Mouse (Mus musculus): ENCODE measurements around the gene Sprr3. TPM values are rescaled to one million over a fixed set of nuclear protein-coding genes. Genes with fewer than 3 reads are reported as not detected.

Sprr3 gene
- total RNA-seq (2023), result not detected

DNA sequence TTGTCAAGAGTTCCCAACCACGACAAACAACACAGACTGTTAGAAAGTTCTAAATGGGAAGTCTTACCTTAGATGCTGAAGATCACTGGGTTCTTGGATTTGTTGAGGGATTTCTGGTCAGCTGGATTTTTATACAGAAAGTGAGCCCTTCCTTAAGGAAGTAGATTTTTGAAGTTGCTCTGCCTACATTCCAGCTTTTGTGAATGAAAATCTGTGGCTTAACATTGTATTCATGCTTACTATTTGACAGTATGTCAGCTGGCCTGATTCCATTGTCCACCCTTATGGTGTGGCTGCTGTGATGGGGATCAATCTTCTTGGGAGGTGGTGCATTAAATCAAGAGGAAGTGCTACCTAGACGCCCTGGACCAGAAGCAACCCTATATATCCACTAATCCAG, at the start of gene Sprr3:
Gene Sprr3, minus strand, starts transcription at position 101 of the 400 bp plus-strand sequence.

DNA sequence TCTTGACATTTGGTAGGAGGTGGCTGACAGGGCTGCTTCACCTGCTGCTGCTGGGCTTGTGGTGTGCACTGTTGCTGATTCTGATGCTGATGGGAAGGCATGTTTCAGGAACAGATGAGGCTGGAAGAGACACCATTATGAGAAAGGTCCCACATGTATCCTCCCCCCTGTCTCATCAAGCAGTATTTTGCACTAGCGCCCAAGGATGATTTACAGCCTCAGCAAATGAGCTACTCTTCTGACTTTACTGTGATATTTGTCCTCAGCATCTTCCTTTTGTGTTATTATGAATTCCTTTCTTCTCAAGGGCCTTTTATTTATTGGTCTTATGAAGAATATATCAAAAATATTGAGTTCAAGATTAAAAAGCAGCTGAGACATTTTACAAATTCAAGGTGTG, 41.9 kb upstream of the Sprr3 start, which contains the start of gene Sprr4:
Gene Sprr4, minus strand, starts transcription at position 101 of the 400 bp plus-strand sequence.

DNA sequence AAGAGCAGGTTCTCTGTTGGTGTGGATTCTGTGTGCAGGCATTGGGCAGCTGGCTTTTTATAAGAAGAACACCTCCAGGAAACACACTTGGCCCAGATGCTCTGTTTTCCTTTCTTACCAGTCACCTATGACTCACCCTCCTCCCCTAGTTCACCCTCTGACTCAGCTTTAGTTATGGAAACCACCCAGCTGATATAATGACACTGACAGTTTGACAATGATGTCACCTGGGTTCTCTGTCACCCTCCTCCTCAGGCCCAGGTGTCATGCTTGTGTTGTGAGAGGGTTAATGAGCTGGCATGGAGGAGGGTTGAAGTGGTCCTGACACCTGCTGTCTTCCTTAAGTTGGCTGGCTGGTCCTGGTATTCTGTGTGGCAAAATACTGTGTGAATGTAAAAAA, 27.3 kb upstream of the Sprr3 start, which contains the start of gene Sprr1a:
Gene Sprr1a, minus strand, starts transcription at position 33 of the 400 bp plus-strand sequence.

DNA sequence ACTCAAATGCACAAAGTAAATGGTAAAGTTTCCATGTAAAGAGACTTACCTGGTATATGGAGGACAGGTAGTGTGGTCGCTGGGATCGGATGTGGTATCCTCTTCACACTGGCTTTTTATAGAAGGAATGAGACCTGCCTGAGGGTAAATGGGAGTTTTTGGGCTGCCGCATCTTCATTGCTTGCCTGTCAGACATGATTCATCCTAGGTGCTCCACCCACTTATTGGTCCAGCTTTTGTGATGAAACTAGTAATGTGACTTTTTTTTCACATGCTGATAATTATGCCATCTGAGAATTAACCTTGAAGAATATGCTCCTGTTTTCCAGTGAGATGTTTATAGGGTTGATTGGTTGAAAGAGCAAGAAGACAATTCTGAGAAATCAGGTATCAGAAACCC, 19.8 kb downstream of the Sprr3 start, which contains the start of gene Sprr1b:
Gene Sprr1b, minus strand, starts transcription at position 101 of the 400 bp plus-strand sequence.

DNA sequence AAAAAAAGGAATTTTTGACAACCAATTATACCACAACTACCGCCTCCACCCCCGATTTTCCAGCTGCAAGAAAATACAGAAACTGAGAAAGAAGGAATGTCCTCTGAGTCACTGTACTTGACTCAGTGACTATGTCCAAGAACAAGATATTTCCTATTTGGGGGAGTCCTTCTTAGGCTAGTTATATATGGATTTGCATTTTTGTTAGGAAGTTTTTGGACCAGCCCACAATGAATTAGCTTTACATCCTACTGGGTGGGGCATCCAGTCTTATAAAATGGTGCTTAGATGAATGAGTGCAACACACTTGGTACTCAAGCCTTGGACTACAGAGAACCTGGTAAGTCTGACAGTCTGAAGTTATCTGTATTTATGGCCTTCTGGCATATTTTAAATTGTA, 26.2 kb downstream of the Sprr3 start, which contains the start of gene Sprr2k:
Gene Sprr2k, plus strand, starts transcription at position 301 of the 400 bp plus-strand sequence.

DNA sequence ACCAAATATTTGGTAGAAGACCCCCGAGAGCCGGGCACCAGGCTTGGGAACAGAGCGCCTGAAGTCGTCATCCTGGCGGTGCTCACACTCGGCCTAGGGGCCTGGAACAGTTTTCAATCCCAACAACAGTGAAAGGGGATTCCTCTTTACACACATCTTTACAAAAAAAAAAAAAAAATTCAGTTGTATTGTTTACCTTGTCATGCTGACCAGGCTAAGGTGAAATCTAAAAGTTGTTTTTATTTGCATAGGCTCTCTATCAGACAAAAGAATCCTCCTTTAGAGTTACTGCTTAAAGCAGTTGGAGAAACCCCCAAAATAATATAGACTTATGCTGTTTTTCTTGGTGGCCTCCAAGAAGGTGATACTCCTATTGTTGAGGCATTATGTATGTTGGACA, 29.2 kb downstream of the Sprr3 start, which contains the start of gene Gm9774:
Gene Gm9774, minus strand, starts transcription at position 101 of the 400 bp plus-strand sequence.

DNA sequence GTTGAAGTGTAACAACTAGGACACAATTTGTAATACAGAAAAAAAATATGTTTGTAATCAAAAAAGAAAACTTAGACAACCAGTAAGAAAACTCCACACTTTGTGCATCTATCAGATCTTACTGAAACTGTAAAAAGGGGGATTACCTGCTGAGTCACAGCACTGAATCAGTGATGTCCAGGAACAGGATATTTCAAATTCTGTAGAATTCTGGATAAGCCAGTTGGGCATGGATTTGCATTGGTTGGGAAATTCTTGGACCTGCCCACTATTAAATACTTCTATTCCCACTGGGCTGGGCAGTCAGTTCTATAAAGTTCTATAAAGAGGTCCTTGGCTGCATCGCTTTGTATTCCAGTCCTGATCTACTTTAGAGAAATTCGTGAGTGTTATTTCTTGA, 40.7 kb downstream of the Sprr3 start, which contains the start of gene Sprr2j-ps:
Gene Sprr2j-ps, plus strand, starts transcription at position 301 of the 400 bp plus-strand sequence.

DNA sequence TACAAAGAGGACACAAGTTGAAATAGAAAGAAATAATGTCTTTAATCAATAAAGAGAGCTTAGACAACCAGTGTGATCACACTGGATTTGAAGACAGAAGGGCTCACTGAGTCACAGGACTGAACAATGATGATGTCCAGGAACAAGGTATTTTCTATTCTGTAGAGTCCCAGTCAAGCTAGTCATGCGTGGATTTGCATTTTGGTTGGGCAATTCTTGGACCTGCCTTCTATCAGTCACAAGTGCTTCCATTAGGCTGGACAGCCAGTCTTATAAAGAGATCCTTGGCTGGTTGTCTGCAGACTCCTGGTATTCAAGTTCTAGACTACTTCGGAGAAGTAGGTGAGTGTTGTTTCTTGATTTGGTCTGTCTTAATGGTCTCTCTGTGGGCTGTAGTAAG, 50.8 kb downstream of the Sprr3 start, which contains the start of gene Sprr2i:
Gene Sprr2i, plus strand, starts transcription at position 301 of the 400 bp plus-strand sequence.

Other genes with a start within 250 kb of the Sprr3 start
- gene Sprr2a1, start 242.9 kb downstream of the Sprr3 start, total RNA-seq (2023), result not detected
- not detected for gene Sprr2a2, start 242.8 kb downstream of the Sprr3 start, total RNA-seq (2023)
- gene Sprr2a3, start 173.3 kb downstream of the Sprr3 start, total RNA-seq (2023), result not detected
- not detected for gene Sprr2b, start 142.1 kb downstream of the Sprr3 start, total RNA-seq (2023)
- gene Sprr2d, start 119.6 kb downstream of the Sprr3 start, total RNA-seq (2023), result not detected
- gene Sprr2e, start 106.6 kb downstream of the Sprr3 start, total RNA-seq (2023), result not detected
- not detected for gene Sprr2f, start 93.5 kb downstream of the Sprr3 start, total RNA-seq (2023)
- not detected for gene Sprr2h, start 73.0 kb downstream of the Sprr3 start, total RNA-seq (2023)
- not detected for gene Sprr2i, start 50.7 kb downstream of the Sprr3 start, total RNA-seq (2023)
- not detected for gene Sprr2j-ps, start 40.6 kb downstream of the Sprr3 start, total RNA-seq (2023)
- gene Gm9774, start 29.3 kb downstream of the Sprr3 start, total RNA-seq (2023), result 1 to 10 TPM; 1.6 to 2.5 TPM
- gene Sprr2k, start 26.1 kb downstream of the Sprr3 start, total RNA-seq (2023), result not detected
- gene Sprr1b, start 19.9 kb downstream of the Sprr3 start, total RNA-seq (2023), result not detected
- gene Sprr1a, start 27.2 kb upstream of the Sprr3 start, total RNA-seq (2023), result not detected
- not detected for gene Sprr4, start 41.8 kb upstream of the Sprr3 start, total RNA-seq (2023)
- not detected for gene 2310046K23Rik, start 75.8 kb upstream of the Sprr3 start, total RNA-seq (2023)
- not detected for gene Ivl, start 115.0 kb upstream of the Sprr3 start, total RNA-seq (2023)
- gene Smcp, start 130.3 kb upstream of the Sprr3 start, total RNA-seq (2023), result not detected
- gene 2210017I01Rik, start 148.8 kb upstream of the Sprr3 start, total RNA-seq (2023), result not detected
- not detected for gene Lce6a, start 162.9 kb upstream of the Sprr3 start, total RNA-seq (2023)
- gene Lce1a1, start 189.6 kb upstream of the Sprr3 start, total RNA-seq (2023), result not detected
- gene Lce1b, start 198.2 kb upstream of the Sprr3 start, total RNA-seq (2023), result not detected
- not detected for gene Lce1a2, start 211.6 kb upstream of the Sprr3 start, total RNA-seq (2023)
- gene Lce1c, start 220.5 kb upstream of the Sprr3 start, total RNA-seq (2023), result not detected
- gene Lce1d, start 228.5 kb upstream of the Sprr3 start, total RNA-seq (2023), result not detected